Mouse (Mus musculus): ENCODE measurements around the gene Nwd2. TPM values are rescaled to one million over a fixed set of nuclear protein-coding genes. Genes with fewer than 3 reads are reported as not detected.

Gene Nwd2
- polyA plus RNA-seq, 1 experiment from 2014 or later, result 0.31 TPM

DNA sequence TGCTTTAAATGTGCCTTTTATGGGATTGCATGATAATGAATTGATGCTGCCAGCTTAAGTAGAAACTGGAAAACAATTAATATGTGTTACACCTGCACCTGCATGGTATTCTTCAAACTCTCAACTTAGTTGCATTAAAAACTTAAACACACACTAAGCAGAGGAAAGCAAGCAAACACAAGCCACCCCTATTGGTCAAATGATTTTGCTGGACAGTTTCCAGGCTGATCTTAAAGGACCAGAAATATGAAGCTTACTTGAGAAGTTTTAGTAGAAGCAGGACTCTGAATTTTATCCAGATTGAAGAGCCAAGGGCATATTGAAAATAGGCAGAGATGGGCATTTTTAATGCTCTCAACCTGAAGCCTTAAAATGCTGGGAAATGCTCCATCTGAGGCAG is 2.9 kb downstream of the Nwd2 start:
- Histone ChIP-seq H3K36me3 (ENCODE audit: insufficient read depth, low read length) (no peaks in the 10 kb centered on the region), H3K9ac (replicated peaks; ENCODE audit: low read length) (no peak overlapping the region), H3K4me1 (ENCODE audit: insufficient read depth, low read length) (peaks cover 10% of the 10 kb centered on the region), H3K27me3 (ENCODE audit: insufficient read depth, low read length) (peaks cover 44% of the 10 kb centered on the region), H3K27ac (ENCODE audit: low read length) (no peak overlapping the region), H3K4me3 (ENCODE audit: low read length) (no peak overlapping the region), H3K9me3 (ENCODE audit: low read length) (no peaks in the 10 kb centered on the region), H3K4me2 (replicated peaks; ENCODE audit: low read depth, low read length) (no peak overlapping the region)
- no peak for ATAC-seq (ENCODE audit: low FRiP score, low TSS enrichment)

DNA sequence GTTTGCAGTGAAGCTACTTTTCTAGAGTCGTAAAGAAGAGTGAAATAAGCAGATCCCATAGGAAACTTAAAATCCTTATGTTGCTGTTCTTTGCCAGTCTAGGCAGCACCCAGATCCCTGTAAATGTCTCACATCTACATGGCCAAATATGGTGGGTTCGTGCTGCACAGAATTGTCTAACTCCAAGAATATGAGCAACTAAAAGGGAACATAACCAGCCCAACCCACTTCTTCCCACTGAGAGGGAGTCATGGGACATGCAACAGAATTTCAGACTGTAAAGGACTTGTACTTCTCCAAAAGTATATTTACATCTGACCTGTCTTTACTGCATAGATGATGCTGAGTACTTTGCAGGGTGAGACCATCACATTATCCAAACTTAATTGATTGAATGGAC is 3.8 kb downstream of the Nwd2 start:
- peaks cover 10% of the 10 kb centered on the region for H3K4me1 ChIP-seq (ENCODE audit: insufficient read depth, low read length)
- peaks cover 41% of the 10 kb centered on the region for H3K27me3 ChIP-seq (ENCODE audit: insufficient read depth, low read length)
- H3K4me2 ChIP-seq (replicated peaks; ENCODE audit: low read depth, low read length), result no peak overlapping the region
- H3K27ac ChIP-seq (ENCODE audit: low read length), result no peak overlapping the region
- no peaks in the 10 kb centered on the region for H3K9me3 ChIP-seq (ENCODE audit: low read length)
- 80% methylated on average over 2 of the region's 2 CpGs for WGBS
- no peak overlapping the region for H3K9ac ChIP-seq (replicated peaks; ENCODE audit: low read length)
- ATAC-seq (ENCODE audit: low FRiP score, low TSS enrichment), result no peak
- no peak overlapping the region for H3K4me3 ChIP-seq (ENCODE audit: low read length)
- H3K36me3 ChIP-seq (ENCODE audit: insufficient read depth, low read length), result no peaks in the 10 kb centered on the region

DNA sequence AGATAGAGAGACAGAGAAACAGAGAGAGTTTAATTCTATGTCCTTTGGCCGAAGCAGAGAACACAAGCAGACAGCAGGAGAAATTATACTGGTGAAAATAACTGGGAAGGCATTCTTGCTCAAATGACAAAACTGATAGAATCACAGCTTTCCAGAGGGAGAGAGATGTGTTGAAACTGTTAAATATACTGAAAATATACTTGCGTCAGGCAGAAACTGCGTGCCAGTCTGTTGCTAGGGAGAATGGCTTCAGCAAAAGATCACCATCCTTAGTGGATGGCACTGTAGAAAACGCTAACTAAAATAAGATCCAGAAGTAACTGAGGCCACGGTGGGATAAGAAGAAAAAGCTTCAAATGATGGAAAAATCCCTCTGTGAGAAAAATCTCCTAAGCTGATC is 18.0 kb downstream of the Nwd2 start:
- 92% methylated on average over 5 of the region's 5 CpGs for WGBS
- H3K27ac ChIP-seq (ENCODE audit: low read length), result no peak overlapping the region

DNA sequence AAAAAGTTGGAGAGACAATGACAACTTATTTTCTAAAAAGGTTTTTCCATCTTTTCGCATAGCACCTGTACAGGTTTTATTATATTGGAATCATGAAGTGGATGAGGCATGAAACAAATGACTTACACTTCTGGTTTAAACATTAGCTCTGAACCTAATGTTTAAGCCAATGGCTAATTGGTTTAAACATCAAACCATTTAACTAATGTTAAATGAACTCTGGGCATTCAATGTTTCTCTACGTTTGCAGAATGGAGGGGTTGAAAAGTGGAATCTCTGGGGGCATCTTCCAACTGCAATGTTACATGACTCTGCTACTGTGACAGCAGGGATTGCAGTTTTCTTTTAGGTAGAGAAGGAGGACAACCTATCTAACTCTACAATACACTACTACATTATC is 27.0 kb downstream of the Nwd2 start:
- Histone ChIP-seq H3K27ac (ENCODE audit: low read length) (peak overlapping the region; percentile 67), H3K4me1 (ENCODE audit: insufficient read depth, low read length) (no peaks in the 10 kb centered on the region), H3K4me3 (ENCODE audit: low read length) (no peak overlapping the region), H3K27me3 (ENCODE audit: insufficient read depth, low read length) (no peaks in the 10 kb centered on the region), H3K4me2 (replicated peaks; ENCODE audit: low read depth, low read length) (no peak overlapping the region), H3K36me3 (ENCODE audit: insufficient read depth, low read length) (no peaks in the 10 kb centered on the region), H3K9ac (replicated peaks; ENCODE audit: low read length) (no peak overlapping the region), H3K9me3 (ENCODE audit: low read length) (no peaks in the 10 kb centered on the region)
- 58% methylated on average over 2 of the region's 2 CpGs for WGBS
- peak; percentile 76; the same call in 1 of the 2 replicates for ATAC-seq (ENCODE audit: low FRiP score, low TSS enrichment)

More for the DNA sequence above, 18.0 kb downstream of the Nwd2 start:
- Histone ChIP-seq H3K9me3 (ENCODE audit: low read length) (no peaks in the 10 kb centered on the region), H3K4me3 (ENCODE audit: low read length) (no peak overlapping the region), H3K27me3 (ENCODE audit: insufficient read depth, low read length) (no peaks in the 10 kb centered on the region), H3K4me1 (ENCODE audit: insufficient read depth, low read length) (no peaks in the 10 kb centered on the region), H3K9ac (replicated peaks; ENCODE audit: low read length) (no peak overlapping the region), H3K36me3 (ENCODE audit: insufficient read depth, low read length) (no peaks in the 10 kb centered on the region), H3K4me2 (replicated peaks; ENCODE audit: low read depth, low read length) (no peak overlapping the region)
- no peak for ATAC-seq (ENCODE audit: low FRiP score, low TSS enrichment)

DNA sequence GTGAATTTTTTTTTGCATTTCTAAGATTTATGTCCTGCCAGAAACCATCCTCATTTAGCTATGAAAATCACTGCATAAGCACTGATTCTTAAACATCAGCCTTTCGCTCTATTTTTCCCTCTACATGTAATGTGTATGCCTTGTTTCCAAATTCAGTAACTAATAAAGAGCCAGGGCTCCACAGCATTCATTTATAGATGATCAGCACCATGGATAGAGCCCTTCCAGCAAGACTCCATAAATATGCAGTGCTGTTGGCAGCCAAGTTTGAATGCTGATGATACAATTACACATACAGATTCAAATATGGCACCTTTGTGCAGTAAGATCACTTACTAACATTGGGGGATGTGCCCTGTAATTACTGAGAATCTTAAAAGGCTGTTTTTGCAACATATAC is 40.2 kb downstream of the Nwd2 start:
- H3K9me3 ChIP-seq (ENCODE audit: low read length), result no peaks in the 10 kb centered on the region
- ATAC-seq (ENCODE audit: low FRiP score, low TSS enrichment), result no peak
- H3K4me1 ChIP-seq (ENCODE audit: insufficient read depth, low read length), result no peaks in the 10 kb centered on the region
- H3K4me3 ChIP-seq (ENCODE audit: low read length), result no peak overlapping the region
- no peak overlapping the region for H3K27ac ChIP-seq (ENCODE audit: low read length)
- H3K27me3 ChIP-seq (ENCODE audit: insufficient read depth, low read length), result no peaks in the 10 kb centered on the region
- H3K9ac ChIP-seq (replicated peaks; ENCODE audit: low read length), result no peak overlapping the region
- no peak overlapping the region for H3K4me2 ChIP-seq (replicated peaks; ENCODE audit: low read depth, low read length)
- WGBS, result 67% methylated on average over 1 of the region's 1 CpGs
- H3K36me3 ChIP-seq (ENCODE audit: insufficient read depth, low read length), result no peaks in the 10 kb centered on the region

DNA sequence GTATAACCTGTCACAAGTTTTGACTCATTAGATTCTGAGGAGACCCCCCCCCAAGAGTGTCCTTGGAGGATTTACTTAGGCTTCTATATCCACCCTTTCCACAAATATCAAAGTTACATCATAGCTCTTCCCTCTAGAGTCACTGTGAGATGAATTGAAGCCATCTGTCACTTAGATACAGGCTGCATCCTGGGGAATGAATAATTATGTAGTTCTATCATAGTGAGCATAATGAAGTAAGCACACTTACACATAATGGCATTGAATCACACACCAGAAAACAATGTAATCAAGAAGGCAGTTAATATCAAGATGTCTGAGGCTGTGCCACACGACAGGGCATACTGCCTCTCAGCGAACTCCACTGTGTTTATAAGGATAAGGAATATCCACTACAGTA is 47.9 kb downstream of the Nwd2 start:
- Histone ChIP-seq H3K27ac (ENCODE audit: low read length) (no peak overlapping the region), H3K27me3 (ENCODE audit: insufficient read depth, low read length) (no peaks in the 10 kb centered on the region), H3K4me1 (ENCODE audit: insufficient read depth, low read length) (no peaks in the 10 kb centered on the region), H3K4me2 (replicated peaks; ENCODE audit: low read depth, low read length) (no peak overlapping the region), H3K9me3 (ENCODE audit: low read length) (no peaks in the 10 kb centered on the region), H3K4me3 (ENCODE audit: low read length) (no peak overlapping the region), H3K36me3 (ENCODE audit: insufficient read depth, low read length) (no peaks in the 10 kb centered on the region), H3K9ac (replicated peaks; ENCODE audit: low read length) (no peak overlapping the region)
- WGBS, result 87% methylated on average over 2 of the region's 2 CpGs
- no peak for ATAC-seq (ENCODE audit: low FRiP score, low TSS enrichment)

DNA sequence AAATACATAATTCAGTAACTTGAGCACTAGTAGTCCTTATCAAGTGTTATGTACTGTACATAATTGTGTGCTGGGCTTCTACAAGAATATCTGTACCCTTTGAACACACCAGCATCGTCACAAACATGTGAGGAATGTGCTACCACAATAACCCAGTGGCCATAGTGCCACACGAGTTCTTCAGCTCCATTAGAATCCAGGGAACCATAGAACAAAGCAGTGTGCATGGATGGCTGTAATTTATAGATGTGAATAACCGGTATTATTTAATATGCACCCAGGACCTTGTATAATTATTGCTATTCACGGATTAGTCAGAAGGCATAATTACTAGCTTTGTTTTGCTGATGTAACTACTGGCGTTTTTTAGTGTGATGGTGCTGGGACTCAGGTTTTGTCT is 48.3 kb downstream of the Nwd2 start:
- Histone ChIP-seq H3K9me3 (ENCODE audit: low read length) (no peaks in the 10 kb centered on the region), H3K36me3 (ENCODE audit: insufficient read depth, low read length) (no peaks in the 10 kb centered on the region), H3K4me1 (ENCODE audit: insufficient read depth, low read length) (no peaks in the 10 kb centered on the region), H3K9ac (replicated peaks; ENCODE audit: low read length) (no peak overlapping the region), H3K4me2 (replicated peaks; ENCODE audit: low read depth, low read length) (no peak overlapping the region), H3K27me3 (ENCODE audit: insufficient read depth, low read length) (no peaks in the 10 kb centered on the region), H3K27ac (ENCODE audit: low read length) (no peak overlapping the region), H3K4me3 (ENCODE audit: low read length) (no peak overlapping the region)
- 69% methylated on average over 5 of the region's 5 CpGs for WGBS
- no peak for ATAC-seq (ENCODE audit: low FRiP score, low TSS enrichment)

DNA sequence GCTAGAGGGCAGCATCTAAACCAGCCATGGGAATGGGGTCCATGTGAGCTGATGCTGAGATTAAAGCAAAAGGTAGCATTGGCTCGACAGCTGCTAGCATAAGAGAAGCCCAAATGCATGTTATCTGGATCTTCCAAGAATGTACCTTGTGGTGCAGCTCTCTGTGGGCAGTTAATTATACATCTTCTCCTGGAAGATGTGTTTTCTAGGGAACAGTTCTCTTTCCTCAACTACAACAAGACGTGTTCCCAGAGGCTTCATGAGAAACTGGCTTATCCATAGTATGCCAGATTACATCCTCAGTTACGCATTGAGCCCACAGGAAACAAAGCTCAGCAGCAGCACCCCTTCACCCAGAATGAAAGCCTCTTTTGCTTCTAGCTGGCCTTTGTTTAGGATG is 80.1 kb downstream of the Nwd2 start:
- H3K4me3 ChIP-seq (ENCODE audit: low read length), result no peak overlapping the region
- H3K9me3 ChIP-seq (ENCODE audit: low read length), result no peaks in the 10 kb centered on the region
- H3K4me1 ChIP-seq (ENCODE audit: insufficient read depth, low read length), result no peaks in the 10 kb centered on the region
- H3K4me2 ChIP-seq (replicated peaks; ENCODE audit: low read depth, low read length), result no peak overlapping the region
- ATAC-seq (ENCODE audit: low FRiP score, low TSS enrichment), result no peak
- H3K27ac ChIP-seq (ENCODE audit: low read length), result no peak overlapping the region
- H3K27me3 ChIP-seq (ENCODE audit: insufficient read depth, low read length), result no peaks in the 10 kb centered on the region
- 84% methylated on average over 3 of the region's 3 CpGs for WGBS
- no peak overlapping the region for H3K9ac ChIP-seq (replicated peaks; ENCODE audit: low read length)
- no peaks in the 10 kb centered on the region for H3K36me3 ChIP-seq (ENCODE audit: insufficient read depth, low read length)

DNA sequence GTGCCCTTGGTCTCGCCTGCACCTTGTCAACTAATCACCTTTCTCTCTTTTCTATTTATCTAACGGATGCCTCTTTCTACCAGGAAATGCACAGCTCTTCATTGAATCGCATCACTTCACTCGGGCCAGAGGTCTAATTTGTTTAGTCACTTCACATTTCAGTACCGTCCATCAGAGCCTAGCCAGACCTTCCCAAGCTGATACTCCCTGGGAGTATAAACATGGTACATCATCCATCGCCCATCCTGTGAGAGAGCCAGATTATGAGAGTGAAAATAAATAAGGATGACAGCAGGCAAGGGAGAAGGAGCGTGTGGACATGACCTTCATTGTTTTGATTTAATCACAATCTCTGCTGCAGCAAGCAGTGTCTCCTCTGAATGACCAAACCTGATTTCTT is 86.6 kb downstream of the Nwd2 start:
- 35% methylated on average over 7 of the region's 7 CpGs for WGBS

DNA sequence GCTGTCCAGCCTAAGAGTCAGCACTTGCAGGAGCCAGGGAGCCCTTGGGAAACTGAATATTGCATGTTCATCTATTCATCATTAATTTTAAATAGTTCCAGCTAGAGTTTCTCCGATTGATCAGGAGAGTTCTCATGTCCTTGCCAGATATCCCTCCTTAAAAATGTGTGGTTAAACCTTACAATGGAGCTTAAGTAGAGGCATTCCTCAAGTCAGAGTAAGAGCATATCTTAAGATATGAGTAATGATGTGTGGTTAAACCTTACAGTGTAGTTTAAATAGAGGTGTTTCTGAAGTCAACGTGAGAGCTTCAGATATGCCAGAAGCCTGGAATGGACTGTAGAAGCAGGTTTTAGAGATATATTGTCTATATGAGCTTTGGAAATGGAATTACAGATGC is 94.5 kb downstream of the Nwd2 start:
- no peak for ATAC-seq (ENCODE audit: low FRiP score, low TSS enrichment)

More for the DNA sequence above, 86.6 kb downstream of the Nwd2 start:
- H3K9ac ChIP-seq (replicated peaks; ENCODE audit: low read length), result no peak overlapping the region
- H3K27me3 ChIP-seq (ENCODE audit: insufficient read depth, low read length), result no peaks in the 10 kb centered on the region
- H3K27ac ChIP-seq (ENCODE audit: low read length), result no peak overlapping the region
- H3K9me3 ChIP-seq (ENCODE audit: low read length), result no peaks in the 10 kb centered on the region
- no peaks in the 10 kb centered on the region for H3K36me3 ChIP-seq (ENCODE audit: insufficient read depth, low read length)
- no peak overlapping the region for H3K4me3 ChIP-seq (ENCODE audit: low read length)
- H3K4me2 ChIP-seq (replicated peaks; ENCODE audit: low read depth, low read length), result no peak overlapping the region
- peak; percentile 69; the same call in 1 of the 2 replicates for ATAC-seq (ENCODE audit: low FRiP score, low TSS enrichment)
- no peaks in the 10 kb centered on the region for H3K4me1 ChIP-seq (ENCODE audit: insufficient read depth, low read length)

DNA sequence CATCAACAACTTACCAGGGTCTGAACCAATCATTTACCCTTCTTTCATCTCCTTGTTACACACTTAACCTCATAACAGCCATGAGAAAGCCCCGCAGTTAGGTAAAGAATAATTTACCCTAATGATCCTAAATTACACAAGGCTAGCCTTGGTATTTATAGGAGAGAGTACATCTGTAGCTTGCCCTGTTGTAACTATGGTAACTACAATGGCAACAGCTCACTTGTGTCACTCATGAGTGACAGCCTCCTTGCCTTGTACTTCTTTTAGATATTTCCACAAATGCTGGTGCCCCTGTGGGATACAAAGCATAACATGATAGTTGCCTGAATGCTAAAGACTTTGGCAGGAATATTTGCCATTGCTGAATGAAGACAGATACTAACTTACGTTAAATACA is 99.4 kb downstream of the Nwd2 start:
- Histone ChIP-seq H3K9ac (replicated peaks; ENCODE audit: low read length) (no peak overlapping the region), H3K4me3 (ENCODE audit: low read length) (no peak overlapping the region), H3K27me3 (ENCODE audit: insufficient read depth, low read length) (no peaks in the 10 kb centered on the region), H3K4me2 (replicated peaks; ENCODE audit: low read depth, low read length) (no peak overlapping the region), H3K4me1 (ENCODE audit: insufficient read depth, low read length) (no peaks in the 10 kb centered on the region), H3K9me3 (ENCODE audit: low read length) (no peaks in the 10 kb centered on the region), H3K27ac (ENCODE audit: low read length) (no peak overlapping the region), H3K36me3 (ENCODE audit: insufficient read depth, low read length) (no peaks in the 10 kb centered on the region)
- 45% methylated on average over 2 of the region's 2 CpGs for WGBS
- no peak for ATAC-seq (ENCODE audit: low FRiP score, low TSS enrichment)

More for the DNA sequence above, 94.5 kb downstream of the Nwd2 start:
- Histone ChIP-seq H3K4me2 (replicated peaks; ENCODE audit: low read depth, low read length) (no peak overlapping the region), H3K9ac (replicated peaks; ENCODE audit: low read length) (no peak overlapping the region), H3K27ac (ENCODE audit: low read length) (no peak overlapping the region), H3K4me1 (ENCODE audit: insufficient read depth, low read length) (no peaks in the 10 kb centered on the region), H3K4me3 (ENCODE audit: low read length) (no peak overlapping the region), H3K27me3 (ENCODE audit: insufficient read depth, low read length) (no peaks in the 10 kb centered on the region), H3K9me3 (ENCODE audit: low read length) (no peaks in the 10 kb centered on the region), H3K36me3 (ENCODE audit: insufficient read depth, low read length) (no peaks in the 10 kb centered on the region)
- WGBS, result 87% methylated on average over 2 of the region's 2 CpGs
